In the genomic region with DNA sequence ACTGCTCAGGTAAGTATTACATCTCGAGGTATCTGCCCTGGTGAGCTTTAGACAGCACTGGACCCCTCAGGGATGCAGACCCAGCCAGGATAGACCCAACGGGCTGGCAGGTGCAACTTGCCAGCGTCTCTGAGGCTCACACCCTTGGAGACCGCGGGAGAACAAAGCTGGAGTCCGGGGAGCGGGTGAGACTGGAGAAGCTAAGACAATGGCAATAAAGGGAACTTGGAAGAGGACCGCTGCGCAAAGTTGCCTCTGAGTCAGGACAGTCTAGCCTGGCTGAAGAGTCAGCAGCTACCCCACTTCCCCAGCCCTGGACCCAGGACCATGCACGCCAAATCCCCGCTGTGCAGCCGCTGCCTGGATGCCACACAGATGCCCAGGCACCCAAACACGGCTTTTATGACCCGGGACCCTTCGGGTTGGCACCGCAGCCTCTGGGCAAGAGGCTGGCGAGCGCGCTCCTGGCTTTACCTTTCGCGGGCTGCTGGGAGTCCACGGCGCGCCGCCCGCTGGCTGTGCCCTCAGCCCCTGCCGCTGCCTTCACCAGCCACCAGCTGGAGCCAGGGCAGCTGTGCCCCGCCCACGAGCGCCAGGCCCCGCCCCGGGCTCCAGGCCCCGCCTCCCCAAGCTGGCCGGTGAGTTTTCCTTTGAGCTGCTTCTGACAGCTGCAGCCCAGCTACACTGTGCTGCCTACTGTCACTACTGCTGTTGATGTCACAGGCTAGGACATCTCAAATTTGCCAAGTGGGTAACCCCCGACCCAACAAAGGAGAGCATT, we compare ENCODE assay signal across 7 mouse cellular contexts.
DNase-seq lines count a peak whose midpoint lies in the region; ATAC-seq and TF ChIP-seq lines count a peak whose summit lies in the region.

No protein-coding gene starts in this region.

- peaks cover 17% of the 10 kb centered on the region; the same call in 1 of the 2 replicates for H3K27me3 ChIP-seq in intestine, postnatal 0 days (replicated peaks; ENCODE audit: control insufficient read depth, insufficient read depth, low read length)
- H3K27me3 ChIP-seq in midbrain, embryonic 15.5 days (replicated peaks): no peaks in the 10 kb centered on the region
- H3K27me3 ChIP-seq in testis, adult 2 months (ENCODE audit: control insufficient read depth, insufficient read depth, low read length): no peaks in the 10 kb centered on the region

- peaks cover 3% of the 10 kb centered on the region; the same call in 1 of the 2 replicates for H3K4me1 ChIP-seq in intestine, postnatal 0 days (replicated peaks; ENCODE audit: control insufficient read depth, insufficient read depth, low read length)
- peaks cover 13% of the 10 kb centered on the region for H3K4me1 ChIP-seq in midbrain, embryonic 15.5 days
- peaks cover 8% of the 10 kb centered on the region for H3K4me1 ChIP-seq in testis, adult 2 months (ENCODE audit: control insufficient read depth, insufficient read depth, low read length)

- H3K36me3 ChIP-seq in intestine, postnatal 0 days (ENCODE audit: control insufficient read depth, insufficient read depth): no peaks in the 10 kb centered on the region
- H3K36me3 ChIP-seq in midbrain, embryonic 15.5 days (replicated peaks): no peaks in the 10 kb centered on the region
- H3K36me3 ChIP-seq in testis, adult 2 months (ENCODE audit: control insufficient read depth, insufficient read depth, low read length): no peaks in the 10 kb centered on the region

- DNase-seq in adrenal gland, postnatal 4 days (ENCODE audit: low spot score in 2 of 2): peak; percentile 36 to 38
- DNase-seq in embryo, embryonic 9.5 days (ENCODE audit: extremely low spot score): peak; percentile 78
- DNase-seq in gastrocnemius, postnatal 4 days (ENCODE audit: low spot score in 2 of 2): peak; percentile 29 to 55
- DNase-seq in liver: peak; percentile 66

- H3K4me2 ChIP-seq in intestine, postnatal 0 days (replicated peaks; ENCODE audit: low read depth): peak overlapping the region; percentile 66
- H3K4me2 ChIP-seq in midbrain, embryonic 15.5 days: peak overlapping the region; percentile 93

- peak overlapping the region; percentile 35 for H3K4me3 ChIP-seq in intestine, postnatal 0 days (ENCODE audit: low read depth, low read length)
- peak overlapping the region; percentile 54 for H3K4me3 ChIP-seq in midbrain, embryonic 15.5 days
- H3K4me3 ChIP-seq in testis, adult 2 months (ENCODE audit: control insufficient read depth, low read depth, low read length): peak overlapping the region; percentile 80

- H3K27ac ChIP-seq in intestine, postnatal 0 days (ENCODE audit: low read depth, low read length): no peak overlapping the region
- H3K27ac ChIP-seq in midbrain, embryonic 15.5 days: no peak overlapping the region
- no peak overlapping the region for H3K27ac ChIP-seq in testis, adult 2 months (ENCODE audit: control insufficient read depth, insufficient read depth, low read depth, low read length)

- H3K9me3 ChIP-seq in intestine, postnatal 0 days (ENCODE audit: control insufficient read depth): no peaks in the 10 kb centered on the region
- H3K9me3 ChIP-seq in midbrain, embryonic 15.5 days: no peaks in the 10 kb centered on the region

- no peak for TF ChIP-seq POLR2A in testis, adult 2 months (IDR thresholded peaks at IDR 0.05; ENCODE audit: control insufficient read depth, low read depth, low read length)

- WGBS in intestine, postnatal 0 days: 2% methylated on average over 35 of the region's 35 CpGs
- WGBS in midbrain, embryonic 15.5 days: 2% methylated on average over 35 of the region's 35 CpGs

- H3K9ac ChIP-seq in intestine, postnatal 0 days (ENCODE audit: low read depth, low read length): no peak overlapping the region
- H3K9ac ChIP-seq in midbrain, embryonic 15.5 days: peak overlapping the region; percentile 50

- peak; percentile 92 for ATAC-seq in intestine, postnatal 0 days
- peak; percentile 98 for ATAC-seq in midbrain, embryonic 15.5 days (replicated peaks)

- TF ChIP-seq CTCF in intestine, postnatal 0 days (IDR thresholded peaks at IDR 0.05; ENCODE audit: low read depth): peak; percentile 34
- TF ChIP-seq CTCF in testis, adult 2 months (IDR thresholded peaks at IDR 0.05; ENCODE audit: control insufficient read depth, insufficient read depth, insufficient replicate concordance, low read depth, low read length): no peak
